In the genomic region with DNA sequence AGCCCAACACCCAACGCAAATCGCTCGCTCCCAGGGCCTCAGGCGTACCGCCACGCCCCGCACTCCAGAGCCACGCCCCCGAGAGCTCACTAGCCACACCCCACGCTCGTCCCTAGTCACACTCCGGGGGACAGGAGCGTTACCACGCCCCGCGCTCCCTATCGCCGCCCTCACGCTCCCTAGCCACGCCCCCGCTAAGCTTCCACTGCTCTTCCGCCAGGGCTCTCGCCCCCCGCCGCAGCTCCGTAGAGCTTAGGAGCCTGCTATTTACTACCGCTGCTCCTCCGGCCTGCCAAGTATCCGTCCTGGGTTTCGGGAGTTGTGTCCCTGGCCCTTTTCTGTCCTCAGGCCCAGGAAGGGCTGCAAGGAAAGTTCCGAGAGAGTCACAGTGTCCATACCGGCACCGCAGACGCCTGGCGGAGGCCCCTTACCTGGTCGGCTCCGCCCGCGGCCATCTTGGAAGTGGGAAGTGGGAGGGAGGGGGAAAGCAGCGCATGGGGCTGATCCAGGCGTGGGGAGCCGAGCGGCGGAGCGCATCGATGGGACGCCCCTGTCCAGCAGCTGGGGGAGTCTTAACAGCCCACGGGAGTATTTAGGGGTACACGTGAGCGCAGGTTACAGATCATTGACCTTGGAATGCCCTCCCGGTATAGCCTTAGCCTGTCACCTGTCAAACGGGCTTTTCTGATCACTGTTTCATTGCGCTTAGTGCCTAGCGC, we compare ENCODE assay signal across 8 mouse cellular contexts. TPM values are rescaled to one million over a fixed set of nuclear protein-coding genes. Genes with fewer than 3 reads are reported as not detected.
DNase-seq lines count a peak whose midpoint lies in the region; ATAC-seq lines count a peak whose summit lies in the region.

No protein-coding gene starts in this region.

- H3K4me2 ChIP-seq in heart, embryonic 13.5 days, result peak overlapping the region; percentile 94
- H3K4me2 ChIP-seq in liver, embryonic 12.5 days, result peak overlapping the region; percentile 98
- H3K4me2 ChIP-seq in stomach, embryonic 15.5 days, result peak overlapping the region; percentile 94

- H3K9ac ChIP-seq in heart, embryonic 13.5 days, result peak overlapping the region; percentile 86
- H3K9ac ChIP-seq in liver, embryonic 12.5 days, result peak overlapping the region; percentile 83
- H3K9ac ChIP-seq in stomach, embryonic 15.5 days, result peak overlapping the region; percentile 65

- DNase-seq in CD4-positive, CD25-positive, alpha-beta regulatory T cell, adult 2 months (ENCODE audit: low read depth, low spot score), result peak; percentile 100
- peak; percentile 80 for DNase-seq in fat pad, adult 2 months (ENCODE audit: extremely low read depth, low read depth, low spot score)
- DNase-seq in kidney, postnatal 10 days, result peak; percentile 100
- DNase-seq in natural killer cell, adult 2 months (ENCODE audit: low spot score in 2 of 2), result peak; percentile 98 to 99

- H3K27ac ChIP-seq in brown adipose tissue, adult 24 weeks (replicated peaks; ENCODE audit: low read depth, low read length), result peak overlapping the region; percentile 82
- H3K27ac ChIP-seq in heart, embryonic 13.5 days (replicated peaks), result peak overlapping the region; percentile 90
- H3K27ac ChIP-seq in liver, embryonic 12.5 days, result peak overlapping the region; percentile 92
- peak overlapping the region; percentile 83 for H3K27ac ChIP-seq in stomach, embryonic 15.5 days

- peaks cover 3% of the 10 kb centered on the region for H3K4me1 ChIP-seq in brown adipose tissue, adult 24 weeks (ENCODE audit: control insufficient read depth, insufficient read depth, insufficient read length, low read length)
- peaks cover 22% of the 10 kb centered on the region for H3K4me1 ChIP-seq in heart, embryonic 13.5 days
- peaks cover 36% of the 10 kb centered on the region for H3K4me1 ChIP-seq in liver, embryonic 12.5 days
- H3K4me1 ChIP-seq in stomach, embryonic 15.5 days, result peaks cover 13% of the 10 kb centered on the region; the same call in 1 of the 2 replicates

- H3K27me3 ChIP-seq in heart, embryonic 13.5 days (replicated peaks), result 0 out of 2 replicates have a peak, but pooled peaks cover 7% of the 10 kb centered on the region
- no peaks in the 10 kb centered on the region for H3K27me3 ChIP-seq in liver, embryonic 12.5 days (replicated peaks)
- no peaks in the 10 kb centered on the region for H3K27me3 ChIP-seq in stomach, embryonic 15.5 days (replicated peaks)

- ATAC-seq in heart, embryonic 13.5 days (ENCODE audit: extremely low read depth, insufficient number of reproducible peaks, low FRiP score, low TSS enrichment), result peak; percentile 98
- peak; percentile 95 for ATAC-seq in liver, embryonic 12.5 days
- ATAC-seq in stomach, embryonic 15.5 days (ENCODE audit: insufficient read depth, low FRiP score, low read depth), result peak; percentile 98

- H3K36me3 ChIP-seq in heart, embryonic 13.5 days, result no peaks in the 10 kb centered on the region
- H3K36me3 ChIP-seq in liver, embryonic 12.5 days, result no peaks in the 10 kb centered on the region
- no peaks in the 10 kb centered on the region for H3K36me3 ChIP-seq in stomach, embryonic 15.5 days

- H3K9me3 ChIP-seq in heart, embryonic 13.5 days, result no peaks in the 10 kb centered on the region
- H3K9me3 ChIP-seq in liver, embryonic 12.5 days (replicated peaks), result no peaks in the 10 kb centered on the region
- no peaks in the 10 kb centered on the region for H3K9me3 ChIP-seq in stomach, embryonic 15.5 days

- WGBS in heart, embryonic 13.5 days, result 2% methylated on average over 53 of the region's 54 CpGs
- under 1% methylated on average over 54 of the region's 54 CpGs for WGBS in liver, embryonic 12.5 days (ENCODE audit: insufficient replicate concordance)
- WGBS in stomach, embryonic 15.5 days, result 2% methylated on average over 54 of the region's 54 CpGs

- peak overlapping the region; percentile 86 for H3K4me3 ChIP-seq in brown adipose tissue, adult 24 weeks (ENCODE audit: insufficient read depth, low read depth, low read length)
- H3K4me3 ChIP-seq in heart, embryonic 13.5 days, result peak overlapping the region; percentile 78
- H3K4me3 ChIP-seq in liver, embryonic 12.5 days, result peak overlapping the region; percentile 80
- peak overlapping the region; percentile 68 for H3K4me3 ChIP-seq in stomach, embryonic 15.5 days (replicated peaks)

RNA-seq across cellular contexts. Expression of a gene that starts 11.0 kb away (rescaled TPM):
- polyA plus RNA-seq in brown adipose tissue, adult 24 weeks (2012; ENCODE audit: insufficient read depth, insufficient read length, missing spikeins), result 8.7 and 8.8 TPM in 2 replicates
- 15.3 and 15.7 TPM in 2 replicates for polyA plus RNA-seq in heart, embryonic 13.5 days (2015; fragmentation: Nextera tagmentation; extraction: Ambion mirVana)
- polyA plus RNA-seq in liver, embryonic 12.5 days (2016; fragmentation: Nextera tagmentation; extraction: Ambion mirVana), result 15.4 and 15.7 TPM in 2 replicates
- 28.3 and 31.3 TPM in 2 replicates for polyA plus RNA-seq in stomach, embryonic 15.5 days (2015; fragmentation: Nextera tagmentation; extraction: Ambion mirVana)

Comparison
In these comparisons a context has a peak if more than half of its experiments do, and no peak if none do; other contexts are left out.
1. Peak in every context shown above with its lines: DNase-seq, ATAC-seq, H3K4me3 ChIP-seq and H3K27ac ChIP-seq.